Mouse (Mus musculus) cerebellum, adult 2 months (tissue): ENCODE measurements around the gene Tfeb. TPM values are rescaled to one million over a fixed set of nuclear protein-coding genes. Genes with fewer than 3 reads are reported as not detected.

Source experiments
- DNase-seq, 2 experiments: peaks; one replicate each; pipeline ENCODE4 v3.0.0; 2021
- H3K27ac ChIP-seq: fragments of 200-500 bp; 2 replicates; pipeline ENCODE4 v1.5.1; 2012; ENCODE audit warnings: low read length, control low read depth, inconsistent platforms; ENCODE audit not compliant: insufficient read depth
- H3K27me3 ChIP-seq: fragments of 200-500 bp; 2 replicates; pipeline ENCODE4 v1.6.1; 2012; ENCODE audit warnings: inconsistent platforms, mild to moderate bottlenecking, low read length, moderate library complexity; ENCODE audit not compliant: control insufficient read depth, insufficient read depth
- H3K4me1 ChIP-seq: fragments of 200-500 bp; 2 replicates; pipeline ENCODE4 v1.6.1; 2011; ENCODE audit warnings: low read length; ENCODE audit not compliant: control insufficient read depth, insufficient read depth
- H3K4me3 ChIP-seq: fragments of 200-500 bp; replicated peaks from 2 replicates; pipeline ENCODE3; 2011; ENCODE audit warnings: mild to moderate bottlenecking, low read depth, low read length, control low read depth; ENCODE audit not compliant: insufficient read depth
- CTCF ChIP-seq: fragments of 200-500 bp; IDR thresholded peaks from 2 replicates; pipeline ENCODE4 v1.5.1; 2011; ENCODE audit warnings: low read depth, mild to moderate bottlenecking, control low read depth, low read length, moderate library complexity, borderline replicate concordance; ENCODE audit not compliant: insufficient read depth
- POLR2A ChIP-seq: fragments of 200-500 bp; IDR thresholded peaks from 2 replicates; pipeline ENCODE4 v1.6.1; 2011; ENCODE audit warnings: low read length, control low read depth, borderline replicate concordance; ENCODE audit not compliant: insufficient read depth
- WGBS: fragments of 180-500 bp; shearing (Covaris S2); methylation state at CpG from one replicate; pipeline ENCODE4 v1.1.7; 2018; 5-methylcytosine and 5-hydroxymethylcytosine counted together
- polyA plus RNA-seq: library from polyadenylated mRNA; depleted of rRNA; stranded (reverse); fragments of >200 nt; gene quantifications from 2 replicates; pipeline ENCODE4 v1.2.3, GENCODE M21; 2012

Tfeb gene
- polyA plus RNA-seq, 1 experiment: 27.5 TPM

GRCm38 (mm10) chr17:47693671-47694441 is 43.0 kb upstream of the Tfeb start:
- TF ChIP-seq CTCF: no peak
- no peak for TF ChIP-seq POLR2A

GRCm38 (mm10) chr17:47694442-47694502 is 42.6 kb upstream of the Tfeb start, which contains the start of gene Gm21981:
Gene Gm21981 (minus strand): TSS chr17:47694455.
- peak within 1 kb of the TSS; percentile 97 for H3K4me3 ChIP-seq
- no peak for DNase-seq
- TF ChIP-seq POLR2A (no peak), CTCF (no peak)
- H3K4me1 ChIP-seq: peaks cover 3% of the 10 kb centered on the region; the same call in 1 of the 2 replicates
- 0% methylated on average over 3 of the region's 3 CpGs for WGBS
- H3K27ac ChIP-seq: no peak within 1 kb of the TSS; the same call in 1 of the 2 replicates
- no peaks in the 10 kb centered on the region for H3K27me3 ChIP-seq

More at GRCm38 (mm10) chr17:47693671-47694441, 43.0 kb upstream of the Tfeb start:
- no peak for DNase-seq
- Histone ChIP-seq H3K4me3 (peak overlapping the region; percentile 97), H3K27ac (no peak overlapping the region), H3K27me3 (no peaks in the 10 kb centered on the region), H3K4me1 (peaks cover 3% of the 10 kb centered on the region; the same call in 1 of the 2 replicates)
- WGBS: 51% methylated on average over 13 of the region's 13 CpGs

GRCm38 (mm10) chr17:47694503-47695336 is 42.1 kb upstream of the Tfeb start, which contains the start of gene Prickle4:
Gene Prickle4 (minus strand): TSS chr17:47694736.
- WGBS: 1% methylated on average over 75 of the region's 82 CpGs
- Histone ChIP-seq H3K27me3 (no peaks in the 10 kb centered on the region), H3K4me1 (peaks cover 3% of the 10 kb centered on the region; the same call in 1 of the 2 replicates), H3K27ac (no peak within 1 kb of the TSS; the same call in 1 of the 2 replicates), H3K4me3 (peak within 1 kb of the TSS; percentile 97)
- DNase-seq: peak; percentile 97 to 98
- no peak for TF ChIP-seq POLR2A
- peak; percentile 63 for TF ChIP-seq CTCF

- TF ChIP-seq CTCF (no peak), POLR2A (no peak)
- under 1% methylated on average over 19 of the region's 23 CpGs for WGBS
- Histone ChIP-seq H3K27me3 (no peaks in the 10 kb centered on the region), H3K4me3 (peak overlapping the region; percentile 72), H3K27ac (no peak overlapping the region; the same call in 1 of the 2 replicates), H3K4me1 (peaks cover 3% of the 10 kb centered on the region; the same call in 1 of the 2 replicates)
- no peak for DNase-seq
Observed at GRCm38 (mm10) chr17:47695337-47695710, 41.5 kb upstream of the Tfeb start.

- Histone ChIP-seq H3K27me3 (no peaks in the 10 kb centered on the region), H3K4me3 (no peak overlapping the region), H3K27ac (no peak overlapping the region), H3K4me1 (peaks cover 3% of the 10 kb centered on the region; the same call in 1 of the 2 replicates)
- DNase-seq: no peak
- TF ChIP-seq POLR2A (no peak), CTCF (no peak)
- WGBS: 88% methylated on average over 10 of the region's 10 CpGs
Observed at GRCm38 (mm10) chr17:47698156-47698555, 38.7 kb upstream of the Tfeb start.

GRCm38 (mm10) chr17:47699055-47699454 is 37.8 kb upstream of the Tfeb start:
- H3K4me3 ChIP-seq: no peak overlapping the region
- H3K4me1 ChIP-seq: peaks cover 2% of the 10 kb centered on the region; the same call in 1 of the 2 replicates
- no peak for TF ChIP-seq CTCF
- TF ChIP-seq POLR2A: no peak
- no peak overlapping the region for H3K27ac ChIP-seq
- WGBS: 74% methylated on average over 2 of the region's 2 CpGs
- DNase-seq: no peak
- H3K27me3 ChIP-seq: no peaks in the 10 kb centered on the region

GRCm38 (mm10) chr17:47701793-47702192 is 35.0 kb upstream of the Tfeb start:
- no peak for TF ChIP-seq CTCF
- TF ChIP-seq POLR2A: no peak
- DNase-seq: no peak
- Histone ChIP-seq H3K4me1 (no peaks in the 10 kb centered on the region), H3K27ac (no peak overlapping the region), H3K4me3 (no peak overlapping the region), H3K27me3 (no peaks in the 10 kb centered on the region)
- 73% methylated on average over 9 of the region's 9 CpGs for WGBS
